In genomic region chr16:30022352-30022751, GRCm38 (mm10) we compare ENCODE assay signal across 16 mouse cellular contexts. TPM values are rescaled to one million over a fixed set of nuclear protein-coding genes. Genes with fewer than 3 reads are reported as not detected.
DNase-seq lines count a peak whose midpoint lies in the region; ATAC-seq lines count a peak whose summit lies in the region.
"Had no signal": no experiment of that assay in that cellular context is flagged by ENCODE, and none has a peak within 500 bp of the region (broad histone marks: within the 10 kb centered on the region; RNA-seq: fewer than 3 reads in every experiment).

No protein-coding gene starts in this region.

- peaks cover 29% of the 10 kb centered on the region for H3K4me1 ChIP-seq in forebrain, embryonic 15.5 days

- no peaks in the 10 kb centered on the region for H3K36me3 ChIP-seq in forebrain, embryonic 15.5 days
- H3K36me3 ChIP-seq: G1E; hindbrain, embryonic 12.5 days; midbrain, embryonic 10.5 days had no signal

- H3K27ac ChIP-seq in forebrain, embryonic 15.5 days (replicated peaks): no peak overlapping the region
- H3K27ac ChIP-seq: hindbrain, embryonic 12.5 days; midbrain, embryonic 10.5 days had no signal

- 0 out of 2 replicates have a peak overlapping the region, but pooled peaks have one; percentile 16 for H3K4me2 ChIP-seq in forebrain, embryonic 15.5 days (replicated peaks)
- H3K4me2 ChIP-seq: hindbrain, embryonic 12.5 days had no signal

- no peak overlapping the region for H3K4me3 ChIP-seq in forebrain, embryonic 15.5 days
- H3K4me3 ChIP-seq: hindbrain, embryonic 12.5 days; midbrain, embryonic 10.5 days had no signal

- H3K9me3 ChIP-seq in forebrain, embryonic 15.5 days: no peaks in the 10 kb centered on the region
- H3K9me3 ChIP-seq: G1E; hindbrain, embryonic 12.5 days; midbrain, embryonic 10.5 days had no signal

- WGBS in forebrain, embryonic 15.5 days: 33% methylated on average over 6 of the region's 6 CpGs

- H3K9ac ChIP-seq in forebrain, embryonic 15.5 days (replicated peaks): no peak overlapping the region
- H3K9ac ChIP-seq: hindbrain, embryonic 12.5 days had no signal

- H3K27me3 ChIP-seq in forebrain, embryonic 15.5 days: peaks cover 30% of the 10 kb centered on the region; the same call in 1 of the 2 replicates

- peak; percentile 40 to 50 for DNase-seq in left cerebral cortex, adult 18-20 months (ENCODE audit: low spot score in 2 of 2)
- DNase-seq in left cerebral cortex, postnatal 10 days (ENCODE audit: extremely low spot score in 1 of 2, low spot score in 2 of 2): no peak
- peak; percentile 26 for DNase-seq in thymus, postnatal 4 days
- DNase-seq in thymus, adult 18-20 months: no peak
- DNase-seq in cerebellum, adult 8-10 months: no peak
- DNase-seq in spleen, postnatal 4 days (ENCODE audit: low spot score in 2 of 2): no peak
- DNase-seq: adrenal gland, adult 2 months; cerebellum, adult 11-12 months; kidney, adult 9 months; kidney, postnatal 4 days had no signal

- 0 out of 2 replicates have a peak, but pooled peaks have one; percentile 2 for ATAC-seq in forebrain, embryonic 15.5 days (replicated peaks)
- ATAC-seq in megakaryocyte progenitor cell, adult 5-6 weeks (replicated peaks; ENCODE audit: poor library complexity): no peak

- intact Hi-C loops in left cerebral cortex, postnatal 10 days (cut with DNase I): no loop called here

RNA-seq across cellular contexts. Expression of gene Hes1, which starts 41.8 kb away (rescaled TPM):
- total RNA-seq in left cerebral cortex, adult 18-20 months (2021): 10 to 100 TPM; 21.1 to 26.0 TPM
- total RNA-seq in left cerebral cortex, postnatal 10 days (2021): 10 to 100 TPM; 16.5 to 18.3 TPM
- 16.4 and 18.8 TPM in 2 replicates for polyA plus RNA-seq in forebrain, embryonic 15.5 days (2015; fragmentation: Nextera tagmentation; extraction: Ambion mirVana)
- total RNA-seq in megakaryocyte progenitor cell, adult 5-6 weeks (2015): 0.24 and 0.47 TPM in 2 replicates
- 0.41 and 6.0 TPM in 2 replicates for total RNA-seq in megakaryocyte progenitor cell, adult 5-6 weeks (2017)
- total RNA-seq: granulocyte monocyte progenitor cell, adult 5-6 weeks had no signal

Comparison
In these comparisons a context has a peak if more than half of its experiments do, and no peak if none do; other contexts are left out.
1. DNase-seq: peak in left cerebral cortex, adult 18-20 months (2 of 2) and thymus, postnatal 4 days (single experiment); none in left cerebral cortex, postnatal 10 days (0 of 2), thymus, adult 18-20 months (0 of 2), cerebellum, adult 8-10 months (single experiment) and spleen, postnatal 4 days (0 of 2).